Mouse (Mus musculus) forebrain, embryonic 13.5 days (tissue): ENCODE results near the gene Dhx8. TPM values are rescaled to one million over a fixed set of nuclear protein-coding genes. Genes with fewer than 3 reads are reported as not detected.

Source experiments
- ATAC-seq: fragments of 200-750 bp; cut with Nextera tagmentation; 2 replicates; pipeline ENCODE4 v1.8.0; 2017
- H3K27ac ChIP-seq: fragments of 300-500 bp; sonication (generic); 2 replicates; pipeline ENCODE4 v1.5.1; 2015; ENCODE audit warnings: inconsistent platforms, mild to moderate bottlenecking, moderate library complexity
- H3K27me3 ChIP-seq: fragments of 300-500 bp; sonication (generic); 2 replicates; pipeline ENCODE4 v1.6.1; 2015; ENCODE audit warnings: mild to moderate bottlenecking, inconsistent platforms
- H3K36me3 ChIP-seq: fragments of 300-500 bp; sonication (generic); 2 replicates; pipeline ENCODE4 v1.6.1; 2015; ENCODE audit warnings: mild to moderate bottlenecking, inconsistent platforms; ENCODE audit not compliant: poor library complexity, severe bottlenecking
- H3K4me1 ChIP-seq: fragments of 300-500 bp; sonication (generic); 2 replicates; pipeline ENCODE4 v1.6.1; 2015; ENCODE audit warnings: inconsistent platforms
- H3K4me2 ChIP-seq: fragments of 300-500 bp; sonication (generic); 2 replicates; pipeline ENCODE4 v1.6.1; 2015; ENCODE audit warnings: inconsistent platforms, mild to moderate bottlenecking, moderate library complexity
- H3K4me3 ChIP-seq: fragments of 300-500 bp; sonication (generic); 2 replicates; pipeline ENCODE4 v1.5.1; 2015; ENCODE audit warnings: mild to moderate bottlenecking, inconsistent platforms
- H3K9ac ChIP-seq: fragments of 300-500 bp; sonication (generic); 2 replicates; pipeline ENCODE4 v1.6.1; 2015; ENCODE audit warnings: mild to moderate bottlenecking, inconsistent platforms
- H3K9me3 ChIP-seq: fragments of 300-500 bp; sonication (generic); replicated peaks from 2 replicates; pipeline ENCODE4 v1.6.1; 2016; ENCODE audit warnings: inconsistent platforms
- WGBS: fragments of 180-500 bp; shearing (Covaris S2); methylation state at CpG from one replicate; pipeline ENCODE4 v1.1.7; 2015; 5-methylcytosine and 5-hydroxymethylcytosine counted together
- polyA plus RNA-seq: library from polyadenylated mRNA; unstranded; fragments of >200 nt; fragmentation: Nextera tagmentation; extraction: Ambion mirVana; gene quantifications from 2 replicates; pipeline ENCODE4 v1.2.1, GENCODE M21; 2015

Dhx8 gene
- polyA plus RNA-seq, 1 experiment from 2014 or later = 44.8 TPM

DNA sequence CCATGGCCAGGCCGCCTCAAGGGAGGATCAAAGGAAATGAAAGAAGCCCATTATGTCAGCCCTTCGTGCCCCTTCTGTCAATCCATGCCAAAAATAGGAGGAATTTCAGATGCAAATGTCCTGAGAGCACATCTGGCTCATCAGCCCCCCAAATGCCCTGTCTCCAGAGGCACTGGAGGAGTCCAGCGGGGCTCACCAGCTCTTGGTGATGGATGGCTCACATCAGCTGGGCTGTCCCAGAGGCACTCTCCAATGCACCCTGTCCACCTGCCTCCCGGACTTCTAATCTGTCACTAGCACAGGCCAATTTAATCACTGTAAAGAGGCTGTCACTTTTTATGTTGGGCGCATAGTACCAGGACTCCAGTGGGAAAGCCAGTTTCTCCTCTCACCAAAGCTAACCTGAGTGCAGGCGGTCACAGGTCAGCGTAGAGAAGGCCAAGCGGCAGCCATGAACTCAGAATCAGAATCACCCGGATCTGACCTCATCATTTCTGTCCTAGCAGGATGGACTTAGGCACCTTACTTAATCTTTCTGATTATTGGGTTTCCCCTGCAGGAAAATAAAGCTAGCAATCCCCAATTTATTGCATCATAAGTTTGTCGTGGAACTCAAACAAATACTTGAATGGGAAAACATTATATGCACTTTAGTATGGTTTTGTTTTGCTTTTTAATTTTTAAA lies 25.8 kb upstream of the Dhx8 start:
- Histone ChIP-seq H3K4me1 (no peaks in the 10 kb centered on the region), H3K9me3 (no peaks in the 10 kb centered on the region), H3K27me3 (no peaks in the 10 kb centered on the region), H3K9ac (no peak overlapping the region; the same call in 1 of the 2 replicates), H3K4me3 (no peak overlapping the region), H3K36me3 (no peaks in the 10 kb centered on the region), H3K27ac (no peak overlapping the region), H3K4me2 (no peak overlapping the region)
- no peak for ATAC-seq
- WGBS = 83% methylated on average over 10 of the region's 10 CpGs

DNA sequence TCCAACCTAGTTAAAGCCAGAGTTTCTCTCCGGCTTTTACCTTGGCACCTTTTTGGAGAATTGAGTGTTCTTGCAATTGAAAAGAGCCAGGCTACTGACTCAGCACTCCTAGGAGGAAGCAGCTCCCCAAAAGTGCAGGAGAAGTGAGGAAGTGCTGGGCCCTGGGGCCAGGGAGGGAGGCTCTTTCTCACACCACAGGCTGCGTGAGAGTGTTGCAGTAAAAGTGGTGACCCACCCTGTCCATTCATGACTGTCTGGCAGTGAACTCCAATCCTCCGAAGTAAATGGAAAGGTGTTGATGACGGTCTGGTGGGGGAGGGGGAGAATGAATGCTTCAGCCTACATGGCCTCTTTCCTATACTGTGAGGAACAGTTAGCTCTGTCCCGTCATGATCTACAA lies 24.2 kb upstream of the Dhx8 start:
- Histone ChIP-seq H3K4me2 (no peak overlapping the region), H3K4me1 (no peaks in the 10 kb centered on the region), H3K27me3 (no peaks in the 10 kb centered on the region), H3K9me3 (no peaks in the 10 kb centered on the region), H3K27ac (no peak overlapping the region), H3K4me3 (no peak overlapping the region), H3K9ac (no peak overlapping the region), H3K36me3 (no peaks in the 10 kb centered on the region)
- WGBS = 63% methylated on average over 5 of the region's 5 CpGs
- no peak for ATAC-seq

DNA sequence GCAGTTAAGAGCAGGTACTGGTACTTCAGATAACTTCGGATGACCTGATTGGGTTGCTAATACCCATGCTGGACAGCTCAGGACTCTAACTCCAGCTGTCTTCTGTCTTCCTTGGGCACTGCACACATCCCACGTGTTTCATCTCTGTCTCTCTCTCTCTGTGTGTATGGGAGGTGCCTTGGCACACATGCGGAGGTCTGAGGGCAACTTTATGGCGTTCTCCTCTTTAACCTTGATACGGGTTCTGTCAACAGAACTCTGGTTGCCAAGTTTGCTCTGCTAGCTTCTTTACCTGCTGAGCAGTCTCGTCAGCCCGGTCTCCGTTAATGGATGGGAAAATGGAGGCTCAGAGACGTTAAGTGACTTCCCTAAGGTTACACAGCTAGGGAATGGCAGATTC lies 19.9 kb upstream of the Dhx8 start:
- Histone ChIP-seq H3K27ac (no peak overlapping the region), H3K9me3 (no peaks in the 10 kb centered on the region), H3K4me3 (no peak overlapping the region), H3K4me1 (peaks cover 3% of the 10 kb centered on the region), H3K9ac (no peak overlapping the region), H3K36me3 (no peaks in the 10 kb centered on the region), H3K4me2 (no peak overlapping the region), H3K27me3 (no peaks in the 10 kb centered on the region)
- 89% methylated on average over 9 of the region's 9 CpGs for WGBS
- no peak for ATAC-seq

DNA sequence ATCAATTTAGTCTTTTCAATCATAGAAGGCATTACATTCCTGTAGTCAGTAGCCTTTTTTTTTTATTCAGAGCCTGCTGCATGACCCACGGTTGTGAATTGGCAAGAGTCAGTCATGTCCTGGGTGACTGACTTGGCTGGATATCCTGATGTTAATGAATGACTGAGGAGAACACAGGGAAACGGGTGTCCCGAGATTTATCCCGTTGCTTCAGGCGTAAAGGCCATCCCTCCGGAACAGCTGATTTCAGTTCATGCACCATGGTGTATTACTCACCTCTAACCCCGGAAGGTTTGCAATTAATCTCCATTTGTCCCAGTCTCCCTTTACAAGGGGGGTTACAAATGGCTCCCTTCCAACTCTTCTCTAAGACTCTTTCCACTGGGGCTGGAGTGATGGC lies 18.7 kb upstream of the Dhx8 start:
- Histone ChIP-seq H3K4me3 (no peak overlapping the region), H3K9me3 (no peaks in the 10 kb centered on the region), H3K4me2 (no peak overlapping the region), H3K27ac (no peak overlapping the region), H3K27me3 (no peaks in the 10 kb centered on the region), H3K9ac (no peak overlapping the region), H3K4me1 (peaks cover 12% of the 10 kb centered on the region), H3K36me3 (no peaks in the 10 kb centered on the region)
- ATAC-seq = no peak
- 74% methylated on average over 7 of the region's 7 CpGs for WGBS

DNA sequence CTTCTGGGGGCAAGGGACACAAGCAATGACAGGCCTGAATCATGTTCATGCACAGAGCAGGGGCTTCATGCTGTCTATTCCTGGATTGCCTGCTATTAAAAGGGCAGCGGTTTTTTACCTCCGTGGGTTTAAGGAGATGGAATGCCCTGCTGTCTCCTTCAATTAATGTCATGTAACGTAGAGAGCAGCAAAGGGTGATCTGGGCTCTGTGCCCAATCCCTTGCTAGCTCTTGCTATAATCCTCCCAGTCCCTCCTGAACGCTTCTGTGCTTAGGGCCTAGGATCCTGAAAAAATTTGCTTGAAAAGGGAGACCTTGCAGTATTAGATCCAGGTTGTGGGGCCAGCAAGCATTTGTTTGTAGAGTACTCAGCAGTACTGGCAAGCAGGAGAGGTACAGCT lies 14.4 kb upstream of the Dhx8 start:
- H3K4me3 ChIP-seq = no peak overlapping the region
- no peaks in the 10 kb centered on the region for H3K9me3 ChIP-seq
- H3K36me3 ChIP-seq = no peaks in the 10 kb centered on the region
- H3K9ac ChIP-seq = peak overlapping the region; percentile 37
- 0 out of 2 replicates have a peak, but pooled peaks have one; percentile 45 for ATAC-seq
- H3K4me1 ChIP-seq = peaks cover 12% of the 10 kb centered on the region
- 11% methylated on average over 4 of the region's 4 CpGs for WGBS
- no peak overlapping the region for H3K4me2 ChIP-seq
- H3K27me3 ChIP-seq = no peaks in the 10 kb centered on the region
- peak overlapping the region; percentile 68 for H3K27ac ChIP-seq

DNA sequence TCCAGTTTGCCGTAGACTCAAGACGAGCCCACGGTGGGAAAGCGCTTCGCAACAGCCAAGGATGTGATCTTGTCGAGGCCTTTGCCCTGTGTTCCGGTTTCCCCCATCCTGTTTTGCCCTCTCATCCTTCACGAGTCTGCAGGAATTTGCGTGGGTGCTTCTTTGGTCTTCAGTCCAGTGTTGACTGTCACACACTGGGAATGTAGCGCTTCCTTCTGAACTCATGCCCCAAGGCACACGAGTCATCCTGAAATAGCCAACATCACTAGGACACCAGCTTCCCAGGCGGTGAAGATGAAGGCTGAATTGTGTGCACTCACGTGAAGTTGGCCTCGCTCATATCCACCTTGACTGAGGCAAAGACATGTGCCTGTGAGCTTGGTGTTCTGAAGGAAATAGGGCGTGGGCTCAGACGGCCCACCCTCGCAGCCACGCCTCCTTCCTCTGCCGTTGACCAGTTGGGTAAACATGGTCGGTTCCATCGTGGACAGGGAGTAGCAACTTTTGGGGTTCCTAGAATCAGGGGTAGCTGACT lies 12.7 kb upstream of the Dhx8 start:
- Histone ChIP-seq H3K4me1 (peaks cover 12% of the 10 kb centered on the region), H3K27ac (no peak overlapping the region), H3K9ac (no peak overlapping the region), H3K9me3 (no peaks in the 10 kb centered on the region), H3K27me3 (no peaks in the 10 kb centered on the region), H3K4me2 (no peak overlapping the region), H3K4me3 (no peak overlapping the region), H3K36me3 (no peaks in the 10 kb centered on the region)
- WGBS = 88% methylated on average over 21 of the region's 21 CpGs
- ATAC-seq = no peak

DNA sequence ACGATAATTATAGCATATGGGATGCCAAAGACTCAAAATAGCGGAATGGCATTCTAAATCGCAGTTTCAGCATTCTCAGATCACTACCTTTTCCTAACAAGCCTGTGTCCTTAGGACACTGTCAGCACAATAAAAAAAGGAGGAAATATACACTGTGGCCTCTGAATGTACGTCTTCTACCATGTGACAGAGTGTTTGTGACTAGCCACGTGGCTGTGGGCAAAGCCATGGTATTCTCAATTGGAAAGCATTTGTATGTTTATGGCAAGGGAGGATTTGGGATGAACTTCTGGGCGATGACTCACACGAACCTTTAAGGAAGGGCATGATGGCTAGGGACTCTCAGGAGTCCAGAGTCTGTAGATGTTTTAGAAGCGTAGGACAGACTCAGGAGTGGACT lies 7.7 kb upstream of the Dhx8 start:
- WGBS = 82% methylated on average over 8 of the region's 8 CpGs
- Histone ChIP-seq H3K9me3 (no peaks in the 10 kb centered on the region), H3K4me2 (no peak overlapping the region), H3K27me3 (no peaks in the 10 kb centered on the region), H3K4me3 (no peak overlapping the region), H3K36me3 (no peaks in the 10 kb centered on the region), H3K27ac (no peak overlapping the region), H3K9ac (no peak overlapping the region), H3K4me1 (peaks cover 13% of the 10 kb centered on the region; the same call in 1 of the 2 replicates)
- no peak for ATAC-seq

DNA sequence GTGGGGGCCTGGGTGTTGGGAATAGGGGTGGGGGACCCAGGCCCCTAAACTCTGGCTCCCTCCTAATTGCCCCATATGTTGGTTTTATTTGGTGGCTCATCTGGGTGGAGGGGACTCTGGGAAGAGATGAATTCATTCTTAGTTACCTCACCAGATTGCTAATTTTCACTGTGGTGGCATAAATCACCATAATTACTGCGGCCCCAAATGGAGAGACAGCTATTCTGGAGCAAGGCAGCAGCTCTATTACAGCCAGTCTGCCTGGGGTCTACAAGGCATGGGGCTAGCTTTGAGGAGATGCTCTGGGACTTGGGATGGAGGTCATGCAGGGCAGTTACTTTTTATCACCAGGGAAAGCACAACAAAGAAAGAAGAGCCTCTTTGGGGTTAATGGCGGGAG lies 6.0 kb upstream of the Dhx8 start:
- Histone ChIP-seq H3K36me3 (no peaks in the 10 kb centered on the region), H3K4me3 (no peak overlapping the region), H3K9ac (no peak overlapping the region), H3K4me1 (peaks cover 13% of the 10 kb centered on the region; the same call in 1 of the 2 replicates), H3K9me3 (no peaks in the 10 kb centered on the region), H3K27me3 (no peaks in the 10 kb centered on the region), H3K27ac (peak overlapping the region; percentile 84), H3K4me2 (no peak overlapping the region)
- peak; percentile 45 for ATAC-seq
- WGBS = 40% methylated on average over 2 of the region's 2 CpGs

DNA sequence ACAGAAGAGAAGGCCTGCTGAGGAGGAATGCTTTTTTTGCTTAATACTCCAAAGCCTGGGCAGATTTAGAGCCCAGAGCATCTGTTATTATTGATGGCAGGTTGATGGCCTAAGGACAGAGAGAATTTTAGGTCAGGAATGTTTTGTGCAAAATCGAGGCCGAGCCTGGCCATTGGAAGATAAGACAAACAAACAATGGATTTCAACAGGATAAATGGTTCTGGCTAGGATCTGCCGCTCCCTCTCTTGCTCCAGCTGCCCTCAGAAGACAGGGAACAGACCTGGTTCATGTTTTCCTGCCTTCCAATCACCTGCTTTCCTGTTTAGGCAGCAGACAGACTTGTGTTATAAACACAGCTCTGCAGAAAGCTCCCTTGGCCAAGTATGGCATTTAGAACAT lies 3.4 kb upstream of the Dhx8 start:
- H3K9ac ChIP-seq = no peak overlapping the region
- H3K27ac ChIP-seq = no peak overlapping the region
- H3K27me3 ChIP-seq = no peaks in the 10 kb centered on the region
- H3K4me2 ChIP-seq = no peak overlapping the region
- no peaks in the 10 kb centered on the region for H3K36me3 ChIP-seq
- no peaks in the 10 kb centered on the region for H3K9me3 ChIP-seq
- peaks cover 26% of the 10 kb centered on the region for H3K4me1 ChIP-seq
- ATAC-seq = no peak
- no peak overlapping the region for H3K4me3 ChIP-seq
- 71% methylated on average over 3 of the region's 3 CpGs for whole genome bisulfite sequencing

DNA sequence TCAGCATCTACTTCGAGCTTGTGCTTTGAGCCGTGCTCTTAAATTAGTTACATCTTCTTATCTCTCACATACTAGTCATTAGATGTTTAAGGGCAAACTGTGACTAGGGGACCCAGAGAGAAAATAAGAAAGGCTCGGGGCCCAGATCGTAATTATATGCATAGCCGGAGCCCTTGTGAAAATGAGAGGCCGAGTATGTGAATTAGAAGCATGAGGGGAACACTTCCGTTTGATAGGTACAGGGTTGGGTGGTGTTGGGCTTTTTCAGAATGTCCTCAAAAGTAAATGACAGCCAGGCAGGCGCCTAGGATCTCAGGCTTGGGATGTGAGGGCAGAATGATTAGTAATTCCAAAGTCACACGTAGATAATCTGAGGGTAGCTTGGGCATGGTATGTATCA lies 877 bp downstream of the Dhx8 start:
- WGBS = 43% methylated on average over 9 of the region's 9 CpGs
- no peak overlapping the region for H3K27ac ChIP-seq
- H3K36me3 ChIP-seq = peaks cover 37% of the 10 kb centered on the region
- H3K9ac ChIP-seq = peak overlapping the region; percentile 85
- H3K4me1 ChIP-seq = peaks cover 13% of the 10 kb centered on the region
- no peaks in the 10 kb centered on the region for H3K27me3 ChIP-seq
- H3K4me2 ChIP-seq = peak overlapping the region; percentile 71
- no peak for ATAC-seq
- peak overlapping the region; percentile 73 for H3K4me3 ChIP-seq
- H3K9me3 ChIP-seq = no peaks in the 10 kb centered on the region

DNA sequence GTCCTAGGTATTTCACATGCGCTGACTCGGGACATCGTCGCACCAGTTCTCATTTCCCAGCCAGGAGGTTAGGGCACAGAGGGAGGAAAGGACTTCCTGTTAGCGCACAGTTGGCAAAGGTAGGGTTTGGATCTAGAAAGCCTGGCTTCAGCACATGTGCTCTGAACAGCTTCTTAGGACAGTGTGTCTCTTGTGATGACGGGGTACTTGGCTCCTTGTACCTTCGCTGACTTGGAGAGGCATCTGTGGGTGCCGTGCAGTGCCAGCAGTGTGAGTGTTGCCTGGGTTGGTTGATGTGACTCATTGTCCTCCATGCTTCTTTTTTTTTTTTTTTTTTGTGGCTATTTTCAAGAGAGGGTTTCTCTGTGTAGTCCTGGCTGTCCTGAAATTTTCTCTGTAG lies 23.9 kb downstream of the Dhx8 start:
- Histone ChIP-seq H3K9me3 (no peaks in the 10 kb centered on the region), H3K4me1 (no peaks in the 10 kb centered on the region), H3K4me3 (no peak overlapping the region), H3K36me3 (peaks cover 96% of the 10 kb centered on the region), H3K4me2 (no peak overlapping the region), H3K27ac (no peak overlapping the region), H3K27me3 (no peaks in the 10 kb centered on the region), H3K9ac (no peak overlapping the region)
- ATAC-seq = no peak
- WGBS = 97% methylated on average over 8 of the region's 8 CpGs

DNA sequence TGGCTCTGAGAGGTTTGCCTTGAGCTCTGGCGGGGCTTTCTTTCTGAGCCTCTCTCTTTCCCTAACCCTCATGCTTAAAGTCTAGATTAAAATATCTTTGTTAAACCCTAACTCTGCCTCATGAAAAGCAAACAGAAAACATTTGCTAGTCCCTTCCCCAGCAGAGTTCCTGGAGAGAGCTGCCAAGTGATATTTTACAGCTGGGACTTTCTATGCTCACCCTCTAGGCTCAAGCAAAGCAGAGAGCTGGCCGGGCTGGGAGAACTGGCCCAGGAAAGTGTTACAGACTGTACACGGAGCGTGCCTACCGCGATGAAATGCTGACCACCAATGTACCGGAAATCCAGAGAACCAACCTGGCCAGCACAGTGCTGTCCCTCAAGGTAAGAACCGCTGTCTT lies 24.6 kb downstream of the Dhx8 start:
- no peaks in the 10 kb centered on the region for H3K27me3 ChIP-seq
- H3K4me3 ChIP-seq = no peak overlapping the region
- H3K4me2 ChIP-seq = no peak overlapping the region
- ATAC-seq = no peak
- H3K4me1 ChIP-seq = no peaks in the 10 kb centered on the region
- no peaks in the 10 kb centered on the region for H3K9me3 ChIP-seq
- no peak overlapping the region for H3K9ac ChIP-seq
- no peak overlapping the region for H3K27ac ChIP-seq
- peaks cover 96% of the 10 kb centered on the region for H3K36me3 ChIP-seq
- 93% methylated on average over 8 of the region's 8 CpGs for WGBS

DNA sequence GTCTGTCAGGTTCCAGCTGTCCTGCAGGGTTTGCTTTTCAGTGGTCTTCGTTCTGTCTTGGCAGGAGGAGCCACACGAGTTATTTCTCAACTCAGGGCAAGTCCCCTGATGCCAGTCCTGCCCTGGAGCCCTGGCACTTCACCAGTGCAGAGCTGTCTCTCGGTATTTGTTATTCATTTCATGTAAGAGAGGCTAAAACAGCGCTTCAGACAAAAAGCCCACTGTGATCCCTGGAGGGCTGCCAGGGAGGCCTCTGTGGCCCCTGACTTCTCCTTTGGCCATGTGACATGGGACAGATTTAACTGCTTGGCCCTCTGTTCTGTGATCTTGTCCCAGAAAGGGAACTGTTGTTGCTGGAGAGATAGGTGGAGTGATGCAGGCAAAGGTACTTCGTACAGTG lies 25.7 kb downstream of the Dhx8 start:
- no peak overlapping the region for H3K9ac ChIP-seq
- no peak overlapping the region for H3K27ac ChIP-seq
- no peaks in the 10 kb centered on the region for H3K4me1 ChIP-seq
- H3K27me3 ChIP-seq = no peaks in the 10 kb centered on the region
- peaks cover 90% of the 10 kb centered on the region for H3K36me3 ChIP-seq
- WGBS = 77% methylated on average over 5 of the region's 5 CpGs
- H3K9me3 ChIP-seq = no peaks in the 10 kb centered on the region
- no peak overlapping the region for H3K4me3 ChIP-seq
- no peak overlapping the region for H3K4me2 ChIP-seq
- ATAC-seq = no peak
